Mouse (Mus musculus): ENCODE results near the gene Nmral1. TPM values are rescaled to one million over a fixed set of nuclear protein-coding genes. Genes with fewer than 3 reads are reported as not detected.

The Nmral1 gene
- polyA plus RNA-seq (2015; fragmentation: Nextera tagmentation; extraction: Ambion mirVana): 9.6 and 11.7 TPM in 2 replicates

DNA sequence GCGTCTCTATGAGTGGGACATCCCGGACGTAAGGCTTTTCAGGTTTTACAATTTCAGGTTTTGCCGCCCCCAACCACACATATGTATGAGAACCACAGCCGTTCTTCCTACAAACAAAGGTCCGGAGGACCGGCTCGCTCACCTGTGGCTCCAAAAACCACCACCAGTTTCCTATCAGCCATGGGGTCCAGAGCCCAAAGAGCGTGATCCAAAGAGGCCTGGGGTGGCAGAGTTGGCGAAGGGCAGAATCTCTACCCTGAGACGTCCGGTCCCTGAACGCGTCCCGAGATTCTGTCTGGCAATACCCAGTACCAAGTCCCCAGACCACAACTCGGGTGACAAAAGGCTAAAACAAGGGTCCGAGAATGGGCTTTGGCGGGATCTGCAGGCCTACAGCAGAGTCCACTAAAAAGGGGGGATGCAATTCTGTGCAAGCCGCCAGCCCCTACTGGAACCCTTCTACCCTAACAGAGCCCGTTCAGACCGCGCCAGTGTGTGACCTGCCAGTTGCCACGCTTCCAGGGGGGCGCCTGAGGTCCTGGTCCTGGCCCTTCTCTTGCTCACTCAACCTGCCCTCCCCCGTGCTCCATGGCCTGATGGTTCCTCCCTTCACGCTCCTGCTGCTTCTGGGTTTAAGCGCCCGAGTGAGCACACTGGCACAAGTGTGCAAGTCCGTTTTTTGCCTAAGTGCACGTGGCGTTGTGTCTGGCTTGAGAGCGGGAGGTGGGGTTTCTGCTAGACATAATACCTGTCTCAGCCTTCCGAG lies at the start of gene Nmral1:
Gene Nmral1, minus strand, starts transcription at position 604 of the 766 bp plus-strand sequence.

DNA sequence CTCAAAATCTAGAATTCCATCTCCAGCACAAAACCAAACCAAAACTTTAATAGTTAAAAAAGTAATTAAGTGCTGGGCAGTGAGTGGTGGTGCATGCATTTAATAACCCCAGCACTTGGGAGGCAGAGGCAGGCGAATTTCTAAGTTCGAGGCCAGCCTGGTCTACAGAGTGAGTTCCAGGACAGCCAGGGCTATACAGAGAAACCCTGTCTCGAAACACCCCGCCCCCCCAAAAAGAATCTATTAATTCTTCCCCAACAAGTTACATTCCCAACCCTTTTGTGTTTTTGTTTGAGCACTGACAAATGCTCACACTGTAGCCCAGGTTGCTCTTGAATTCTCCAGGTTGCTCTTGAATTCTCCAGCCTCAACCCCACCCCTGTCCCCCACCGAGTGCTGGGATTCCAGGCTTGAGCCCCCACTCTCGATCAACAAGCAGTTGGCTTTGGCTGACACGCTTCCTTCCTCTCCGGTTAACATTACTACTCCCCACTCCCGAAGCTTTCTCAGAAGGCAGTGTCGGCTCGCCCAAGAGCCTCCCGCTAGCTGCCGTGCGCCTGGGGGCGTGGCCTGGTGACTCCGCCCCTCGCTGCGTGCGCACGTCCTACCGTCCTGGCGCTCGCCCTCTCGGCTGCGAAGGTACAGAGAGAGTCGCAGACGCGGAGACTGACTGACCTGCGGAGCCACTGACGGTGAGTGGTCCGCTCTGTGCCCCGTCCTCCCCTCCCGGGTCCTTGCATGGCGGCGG lies 6.8 kb upstream of the Nmral1 start, which contains the start of gene Hmox2:
Gene Hmox2, plus strand, starts transcription at position 582 of the 748 bp plus-strand sequence.

DNA sequence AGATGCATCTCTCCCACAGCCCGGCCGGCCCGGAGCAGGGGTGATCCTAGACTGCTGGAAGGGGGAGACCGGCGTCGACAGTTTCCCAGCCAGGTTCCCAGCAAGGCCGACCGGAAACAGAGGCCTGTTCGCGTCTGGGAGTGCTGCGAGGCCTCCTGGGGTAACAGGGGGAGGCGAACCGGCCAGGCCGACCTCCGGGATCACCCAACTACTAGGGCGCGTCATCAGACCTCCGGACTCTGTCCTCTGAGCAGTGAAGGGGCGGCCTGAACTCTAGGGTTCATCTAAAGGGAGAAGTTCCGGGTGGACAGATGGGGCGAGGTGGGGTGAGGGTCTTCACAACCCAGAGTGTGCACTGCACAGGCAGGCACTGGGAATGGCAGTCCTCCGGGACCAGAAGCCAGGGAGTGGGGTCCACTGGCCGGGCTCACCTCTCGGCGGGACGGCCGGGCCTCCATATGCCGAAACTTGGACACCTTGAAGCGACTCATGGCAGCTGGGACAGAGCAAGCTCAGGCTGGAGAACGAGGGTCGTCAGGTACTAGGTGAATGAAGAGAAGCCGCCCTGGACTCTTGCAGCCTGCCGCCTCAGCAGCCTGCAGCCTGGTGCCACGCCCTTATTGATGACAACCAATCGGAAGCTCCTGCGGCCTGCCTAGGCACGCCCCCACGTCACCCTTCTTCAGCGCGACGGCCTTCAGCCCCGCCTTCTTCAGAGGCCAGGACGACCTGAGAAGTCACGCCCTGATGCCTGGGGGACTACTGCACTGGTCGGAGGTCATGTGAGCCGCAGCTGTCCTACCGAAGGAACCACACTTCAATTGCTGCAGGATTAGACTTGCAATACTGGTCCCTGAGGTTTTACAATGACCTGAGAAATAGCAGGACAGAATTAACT lies 39.8 kb downstream of the Nmral1 start, which contains the start of gene Coro7:
Gene Coro7, minus strand, starts transcription at position 657 of the 898 bp plus-strand sequence.

Other genes starting within 250 kb of the Nmral1 start
- 432 and 507 TPM in 2 replicates for gene Srl, start 177.5 kb downstream of the Nmral1 start, polyA plus RNA-seq (2015; fragmentation: Nextera tagmentation; extraction: Ambion mirVana)
- gene Tfap4, start 159.5 kb downstream of the Nmral1 start, polyA plus RNA-seq (2015; fragmentation: Nextera tagmentation; extraction: Ambion mirVana): 7.8 and 8.1 TPM in 2 replicates
- 12.3 and 14.4 TPM in 2 replicates for gene Glis2, start 124.6 kb downstream of the Nmral1 start, polyA plus RNA-seq (2015; fragmentation: Nextera tagmentation; extraction: Ambion mirVana)
- 110 and 139 TPM in 2 replicates for gene Pam16, start 94.4 kb downstream of the Nmral1 start, polyA plus RNA-seq (2015; fragmentation: Nextera tagmentation; extraction: Ambion mirVana)
- 5.5 and 7.0 TPM in 2 replicates for gene Vasn, start 79.4 kb downstream of the Nmral1 start, polyA plus RNA-seq (2015; fragmentation: Nextera tagmentation; extraction: Ambion mirVana)
- gene Dnaja3, start 79.4 kb downstream of the Nmral1 start, polyA plus RNA-seq (2015; fragmentation: Nextera tagmentation; extraction: Ambion mirVana): 92.8 and 95.1 TPM in 2 replicates
- 6.4 and 9.4 TPM in 2 replicates for gene Coro7, start 39.6 kb downstream of the Nmral1 start, polyA plus RNA-seq (2015; fragmentation: Nextera tagmentation; extraction: Ambion mirVana)
- 58.7 and 65.2 TPM in 2 replicates for gene Hmox2, start 7.0 kb upstream of the Nmral1 start, polyA plus RNA-seq (2015; fragmentation: Nextera tagmentation; extraction: Ambion mirVana)
- gene Cdip1, start 70.9 kb upstream of the Nmral1 start, polyA plus RNA-seq (2015; fragmentation: Nextera tagmentation; extraction: Ambion mirVana): 121 and 134 TPM in 2 replicates
- 0.12 and 0.14 TPM in 2 replicates for gene 4930562C15Rik, start 116.1 kb upstream of the Nmral1 start, polyA plus RNA-seq (2015; fragmentation: Nextera tagmentation; extraction: Ambion mirVana)
- 34.4 and 37.2 TPM in 2 replicates for gene Ubald1, start 161.0 kb upstream of the Nmral1 start, polyA plus RNA-seq (2015; fragmentation: Nextera tagmentation; extraction: Ambion mirVana)
- 61.0 and 64.5 TPM in 2 replicates for gene Mgrn1, start 166.9 kb upstream of the Nmral1 start, polyA plus RNA-seq (2015; fragmentation: Nextera tagmentation; extraction: Ambion mirVana)
- gene Nudt16l1, start 219.4 kb upstream of the Nmral1 start, polyA plus RNA-seq (2015; fragmentation: Nextera tagmentation; extraction: Ambion mirVana): 82.1 and 91.1 TPM in 2 replicates
- gene Anks3, start 244.8 kb upstream of the Nmral1 start, polyA plus RNA-seq (2015; fragmentation: Nextera tagmentation; extraction: Ambion mirVana): 20.7 and 21.9 TPM in 2 replicates